Mouse (Mus musculus): ENCODE results near the gene Fam166a. TPM values are rescaled to one million over a fixed set of nuclear protein-coding genes. Genes with fewer than 3 reads are reported as not detected.

Gene Fam166a
- polyA plus RNA-seq, 1 experiment from 2014 or later: 1.0 TPM

GRCm38 (mm10) chr2:25177685-25178084 lies 40.9 kb upstream of the Fam166a start:
- peaks cover 77% of the 10 kb centered on the region for H3K4me1 ChIP-seq (replicated peaks)
- H3K4me3 ChIP-seq (replicated peaks): no peak overlapping the region
- no peak overlapping the region for H3K4me2 ChIP-seq
- H3K36me3 ChIP-seq (replicated peaks): no peaks in the 10 kb centered on the region
- WGBS (ENCODE audit: insufficient replicate concordance): 53% methylated on average over 6 of the region's 6 CpGs
- no peak overlapping the region for H3K9ac ChIP-seq
- H3K27ac ChIP-seq (replicated peaks): no peak overlapping the region
- no peak for ATAC-seq (ENCODE audit: insufficient read depth)
- H3K27me3 ChIP-seq: peaks cover 61% of the 10 kb centered on the region
- no peaks in the 10 kb centered on the region for H3K9me3 ChIP-seq (replicated peaks)

GRCm38 (mm10) chr2:25178285-25178972 lies 40.1 kb upstream of the Fam166a start:
- Histone ChIP-seq H3K4me3 (replicated peaks) (no peak overlapping the region), H3K4me2 (no peak overlapping the region), H3K36me3 (replicated peaks) (no peaks in the 10 kb centered on the region), H3K9me3 (replicated peaks) (no peaks in the 10 kb centered on the region), H3K27me3 (peaks cover 68% of the 10 kb centered on the region), H3K9ac (no peak overlapping the region), H3K4me1 (replicated peaks) (peaks cover 75% of the 10 kb centered on the region), H3K27ac (replicated peaks) (no peak overlapping the region)
- no peak for ATAC-seq (ENCODE audit: insufficient read depth)
- 46% methylated on average over 10 of the region's 10 CpGs for WGBS (ENCODE audit: insufficient replicate concordance)

GRCm38 (mm10) chr2:25179566-25180217 lies 38.9 kb upstream of the Fam166a start:
- Histone ChIP-seq H3K27ac (replicated peaks) (no peak overlapping the region), H3K27me3 (peaks cover 81% of the 10 kb centered on the region), H3K4me1 (replicated peaks) (peaks cover 64% of the 10 kb centered on the region), H3K9me3 (replicated peaks) (no peaks in the 10 kb centered on the region), H3K36me3 (replicated peaks) (no peaks in the 10 kb centered on the region), H3K4me3 (replicated peaks) (peak overlapping the region; percentile 71; the same call in 1 of the 2 replicates), H3K9ac (no peak overlapping the region), H3K4me2 (peak overlapping the region; percentile 99)
- 58% methylated on average over 15 of the region's 15 CpGs for WGBS (ENCODE audit: insufficient replicate concordance)
- no peak for ATAC-seq (ENCODE audit: insufficient read depth)

GRCm38 (mm10) chr2:25180478-25180903 lies 38.1 kb upstream of the Fam166a start, which contains the start of gene Nrarp:
Gene Nrarp, plus strand, starts transcription at chr2:25180758.
- peaks cover 64% of the 10 kb centered on the region for H3K4me1 ChIP-seq (replicated peaks)
- no peaks in the 10 kb centered on the region for H3K9me3 ChIP-seq (replicated peaks)
- under 1% methylated on average over 35 of the region's 35 CpGs for WGBS (ENCODE audit: insufficient replicate concordance)

GRCm38 (mm10) chr2:25180973-25181890 lies 37.3 kb upstream of the Fam166a start:
- Histone ChIP-seq H3K9me3 (replicated peaks) (no peaks in the 10 kb centered on the region), H3K27me3 (peaks cover 96% of the 10 kb centered on the region)

More at GRCm38 (mm10) chr2:25180478-25180903, 38.1 kb upstream of the Fam166a start, which contains the start of gene Nrarp:
- peak within 1 kb of the TSS; percentile 71 for H3K4me3 ChIP-seq (replicated peaks)
- peaks cover 89% of the 10 kb centered on the region for H3K27me3 ChIP-seq
- peak within 1 kb of the TSS; percentile 99 for H3K4me2 ChIP-seq
- no peaks in the 10 kb centered on the region for H3K36me3 ChIP-seq (replicated peaks)
- peak within 1 kb of the TSS; percentile 72 for H3K9ac ChIP-seq
- ATAC-seq (ENCODE audit: insufficient read depth): peak; percentile 81
- H3K27ac ChIP-seq (replicated peaks): peak within 1 kb of the TSS; percentile 87

GRCm38 (mm10) chr2:25181891-25182397 lies 36.6 kb upstream of the Fam166a start:
- no peak for ATAC-seq (ENCODE audit: insufficient read depth)
- peaks cover 68% of the 10 kb centered on the region for H3K4me1 ChIP-seq (replicated peaks)
- WGBS (ENCODE audit: insufficient replicate concordance): 1% methylated on average over 17 of the region's 17 CpGs

More at GRCm38 (mm10) chr2:25180973-25181890, 37.3 kb upstream of the Fam166a start:
- peak overlapping the region; percentile 87 for H3K27ac ChIP-seq (replicated peaks)
- peaks cover 64% of the 10 kb centered on the region for H3K4me1 ChIP-seq (replicated peaks)
- H3K4me2 ChIP-seq: peak overlapping the region; percentile 99
- no peaks in the 10 kb centered on the region for H3K36me3 ChIP-seq (replicated peaks)
- peak overlapping the region; percentile 71 for H3K4me3 ChIP-seq (replicated peaks)
- peak overlapping the region; percentile 72 for H3K9ac ChIP-seq
- peak; percentile 85 for ATAC-seq (ENCODE audit: insufficient read depth)
- WGBS (ENCODE audit: insufficient replicate concordance): under 1% methylated on average over 100 of the region's 100 CpGs

GRCm38 (mm10) chr2:25182664-25183063 lies 35.9 kb upstream of the Fam166a start:
- WGBS (ENCODE audit: insufficient replicate concordance): 32% methylated on average over 6 of the region's 6 CpGs
- H3K27me3 ChIP-seq: peaks cover 99% of the 10 kb centered on the region

More at GRCm38 (mm10) chr2:25181891-25182397, 36.6 kb upstream of the Fam166a start:
- Histone ChIP-seq H3K27ac (replicated peaks) (peak overlapping the region; percentile 87), H3K27me3 (peaks cover 97% of the 10 kb centered on the region), H3K36me3 (replicated peaks) (no peaks in the 10 kb centered on the region), H3K4me2 (peak overlapping the region; percentile 99), H3K4me3 (replicated peaks) (peak overlapping the region; percentile 71), H3K9me3 (replicated peaks) (no peaks in the 10 kb centered on the region), H3K9ac (peak overlapping the region; percentile 72)

GRCm38 (mm10) chr2:25183336-25183735 lies 35.2 kb upstream of the Fam166a start:
- Histone ChIP-seq H3K4me1 (replicated peaks) (peaks cover 60% of the 10 kb centered on the region), H3K27ac (replicated peaks) (no peak overlapping the region), H3K4me3 (replicated peaks) (no peak overlapping the region), H3K4me2 (no peak overlapping the region), H3K36me3 (replicated peaks) (no peaks in the 10 kb centered on the region), H3K27me3 (peaks cover 94% of the 10 kb centered on the region), H3K9me3 (replicated peaks) (no peaks in the 10 kb centered on the region), H3K9ac (no peak overlapping the region)
- WGBS (ENCODE audit: insufficient replicate concordance): 51% methylated on average over 2 of the region's 2 CpGs
- ATAC-seq (ENCODE audit: insufficient read depth): no peak

More at GRCm38 (mm10) chr2:25182664-25183063, 35.9 kb upstream of the Fam166a start:
- Histone ChIP-seq H3K4me1 (replicated peaks) (peaks cover 67% of the 10 kb centered on the region), H3K27ac (replicated peaks) (no peak overlapping the region), H3K4me2 (peak overlapping the region; percentile 99), H3K9me3 (replicated peaks) (no peaks in the 10 kb centered on the region), H3K4me3 (replicated peaks) (peak overlapping the region; percentile 71), H3K36me3 (replicated peaks) (no peaks in the 10 kb centered on the region), H3K9ac (no peak overlapping the region)
- no peak for ATAC-seq (ENCODE audit: insufficient read depth)

GRCm38 (mm10) chr2:25184496-25184895 lies 34.0 kb upstream of the Fam166a start:
- WGBS (ENCODE audit: insufficient replicate concordance): 81% methylated on average over 7 of the region's 7 CpGs
- no peak overlapping the region for H3K4me3 ChIP-seq (replicated peaks)
- peaks cover 82% of the 10 kb centered on the region for H3K27me3 ChIP-seq
- no peak overlapping the region for H3K27ac ChIP-seq (replicated peaks)
- no peaks in the 10 kb centered on the region for H3K9me3 ChIP-seq (replicated peaks)
- no peak for ATAC-seq (ENCODE audit: insufficient read depth)
- no peak overlapping the region for H3K9ac ChIP-seq
- peaks cover 54% of the 10 kb centered on the region for H3K4me1 ChIP-seq (replicated peaks)
- H3K36me3 ChIP-seq (replicated peaks): no peaks in the 10 kb centered on the region
- no peak overlapping the region for H3K4me2 ChIP-seq
